Mouse (Mus musculus) intestine, embryonic 15.5 days (tissue): ENCODE results near the gene Cers5. TPM values are rescaled to one million over a fixed set of nuclear protein-coding genes. Genes with fewer than 3 reads are reported as not detected.

Source experiments
- ATAC-seq: fragments of 200-750 bp; cut with Nextera tagmentation; 2 replicates; pipeline ENCODE4 v1.8.0; 2017; ENCODE audit warnings: moderate TSS enrichment, moderate library complexity
- H3K27ac ChIP-seq: fragments of 300-500 bp; sonication (generic); 2 replicates; pipeline ENCODE4 v1.5.1; 2015; ENCODE audit warnings: mild to moderate bottlenecking, inconsistent platforms
- H3K27me3 ChIP-seq: fragments of 300-500 bp; sonication (generic); replicated peaks from 2 replicates; pipeline ENCODE4 v1.6.1; 2015; ENCODE audit warnings: inconsistent platforms
- H3K36me3 ChIP-seq: fragments of 300-500 bp; sonication (generic); 2 replicates; pipeline ENCODE4 v1.6.1; 2015; ENCODE audit warnings: inconsistent platforms
- H3K4me1 ChIP-seq: fragments of 300-500 bp; sonication (generic); replicated peaks from 2 replicates; pipeline ENCODE4 v1.6.1; 2015; ENCODE audit warnings: inconsistent platforms
- H3K4me2 ChIP-seq: fragments of 300-500 bp; sonication (generic); replicated peaks from 2 replicates; pipeline ENCODE4 v1.6.1; 2015; ENCODE audit warnings: mild to moderate bottlenecking, inconsistent platforms
- H3K4me3 ChIP-seq: fragments of 300-500 bp; sonication (generic); replicated peaks from 2 replicates; pipeline ENCODE4 v1.5.1; 2015; ENCODE audit warnings: inconsistent platforms
- H3K9ac ChIP-seq: fragments of 300-500 bp; sonication (generic); 2 replicates; pipeline ENCODE4 v1.6.1; 2015; ENCODE audit warnings: inconsistent platforms
- H3K9me3 ChIP-seq: fragments of 300-500 bp; sonication (generic); 2 replicates; pipeline ENCODE4 v1.6.1; 2016; ENCODE audit warnings: inconsistent platforms
- WGBS: fragments of 180-500 bp; shearing (Covaris S2); methylation state at CpG from one replicate; pipeline ENCODE4 v1.1.7; 2015; 5-methylcytosine and 5-hydroxymethylcytosine counted together
- polyA plus RNA-seq: library from polyadenylated mRNA; unstranded; fragments of >200 nt; fragmentation: Nextera tagmentation; extraction: Ambion mirVana; gene quantifications from 2 replicates; pipeline ENCODE4 v1.2.1, GENCODE M21; 2015

Cers5 gene
- polyA plus RNA-seq, 1 experiment from 2014 or later = 49.5 TPM

DNA sequence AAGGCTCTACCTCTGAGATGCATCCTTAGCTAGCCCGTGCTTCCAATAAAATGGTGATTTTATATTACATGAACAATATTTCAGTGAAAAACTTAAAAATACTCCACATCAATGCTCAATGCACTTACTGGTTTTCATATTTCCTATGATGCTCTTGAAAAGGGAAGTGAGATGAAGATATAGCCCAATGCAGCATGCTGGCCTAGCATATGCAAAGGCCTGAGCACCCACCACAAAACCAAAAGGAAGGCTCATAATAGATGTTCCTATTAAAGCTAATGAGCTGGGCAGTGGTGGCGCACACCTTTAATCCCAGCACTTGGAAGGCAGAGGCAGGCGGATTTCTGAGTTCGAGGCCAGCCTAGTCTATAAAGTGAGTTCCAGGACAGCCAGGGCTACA lies 33.0 kb upstream of the Cers5 start:
- H3K27me3 ChIP-seq = no peaks in the 10 kb centered on the region
- H3K9me3 ChIP-seq = no peaks in the 10 kb centered on the region
- H3K9ac ChIP-seq = no peak overlapping the region
- H3K36me3 ChIP-seq = peaks cover 21% of the 10 kb centered on the region
- no peak for ATAC-seq
- WGBS = 92% methylated on average over 4 of the region's 4 CpGs
- H3K4me1 ChIP-seq = peaks cover 4% of the 10 kb centered on the region
- H3K27ac ChIP-seq = no peak overlapping the region
- no peak overlapping the region for H3K4me2 ChIP-seq
- H3K4me3 ChIP-seq = no peak overlapping the region

DNA sequence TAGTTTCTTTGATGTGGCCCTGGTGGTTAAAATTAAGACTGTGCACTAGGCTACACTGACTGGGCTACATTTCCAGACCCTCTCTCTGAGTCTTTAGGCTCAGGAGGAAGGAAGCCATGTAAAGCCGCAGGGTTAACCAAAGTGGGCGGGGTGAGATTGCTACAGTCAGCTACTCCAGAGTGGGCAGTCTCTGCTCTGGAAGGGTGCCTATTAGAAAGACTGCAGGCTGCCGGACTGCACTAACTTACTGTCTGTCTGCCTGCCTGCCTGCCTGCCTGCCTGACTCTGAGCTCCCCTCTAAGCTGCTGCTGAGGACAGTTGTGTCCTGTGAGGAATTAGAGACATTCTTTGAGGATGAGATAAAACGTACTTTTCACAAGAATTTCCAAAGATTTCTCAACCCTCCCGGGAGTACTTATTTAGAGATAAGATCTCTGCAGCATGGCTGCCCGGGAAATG lies 30.5 kb upstream of the Cers5 start:
- H3K4me3 ChIP-seq = no peak overlapping the region
- H3K4me1 ChIP-seq = peaks cover 4% of the 10 kb centered on the region
- H3K4me2 ChIP-seq = no peak overlapping the region
- H3K27me3 ChIP-seq = no peaks in the 10 kb centered on the region
- WGBS = 25% methylated on average over 6 of the region's 6 CpGs
- peak overlapping the region; percentile 27; the same call in 1 of the 2 replicates for H3K27ac ChIP-seq
- no peaks in the 10 kb centered on the region for H3K9me3 ChIP-seq
- 0 out of 2 replicates have a peak, but pooled peaks have one; percentile 53 for ATAC-seq
- no peak overlapping the region for H3K9ac ChIP-seq
- H3K36me3 ChIP-seq = peaks cover 30% of the 10 kb centered on the region

- Histone ChIP-seq H3K27me3 (no peaks in the 10 kb centered on the region), H3K4me1 (peaks cover 4% of the 10 kb centered on the region), H3K4me3 (no peak overlapping the region), H3K4me2 (no peak overlapping the region), H3K27ac (no peak overlapping the region), H3K9me3 (no peaks in the 10 kb centered on the region), H3K9ac (no peak overlapping the region), H3K36me3 (peaks cover 30% of the 10 kb centered on the region)
- ATAC-seq = no peak
- WGBS = 69% methylated on average over 24 of the region's 24 CpGs
Observed at GRCm38 (mm10) chr15:99801885-99802572, 29.3 kb upstream of the Cers5 start.

DNA sequence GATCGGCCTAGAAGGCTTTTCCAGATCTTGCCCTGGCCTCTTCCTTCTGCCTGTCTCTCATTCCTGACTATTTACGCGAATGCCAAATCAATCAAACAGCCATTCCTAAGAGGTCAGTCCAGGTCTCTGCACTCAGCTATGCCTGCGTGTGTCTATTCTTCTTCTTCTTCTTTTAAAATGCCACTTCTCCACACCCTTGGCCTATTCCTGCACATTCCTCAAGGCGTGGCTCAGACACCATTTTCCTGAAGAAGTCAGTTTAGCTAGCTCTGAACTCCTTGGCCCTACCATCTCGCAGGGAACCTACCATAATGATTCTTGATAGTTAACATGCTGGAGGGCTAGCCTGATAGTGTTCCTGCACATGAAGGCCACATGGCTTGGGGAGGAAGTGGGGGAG lies 27.0 kb upstream of the Cers5 start:
- H3K27ac ChIP-seq = no peak overlapping the region

DNA sequence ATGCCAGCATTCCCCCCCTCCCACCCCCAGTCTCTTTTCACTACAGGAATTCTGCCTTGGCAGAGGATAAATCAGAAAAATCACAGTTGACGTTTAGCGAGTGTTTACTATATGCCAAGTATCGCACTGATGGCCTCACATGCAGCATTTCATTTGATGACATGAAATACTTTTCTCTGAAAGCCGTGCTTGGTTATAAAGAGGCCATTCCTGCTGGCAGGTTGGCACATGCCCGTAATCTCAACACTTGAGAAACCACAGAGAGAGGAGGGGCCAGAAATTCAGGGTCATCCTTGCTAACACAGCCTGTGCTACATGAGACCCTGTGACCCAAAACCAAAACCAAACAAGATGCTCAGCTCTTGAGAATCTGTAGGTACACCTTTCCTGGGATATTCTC lies 25.2 kb upstream of the Cers5 start:
- H3K9ac ChIP-seq = no peak overlapping the region
- H3K36me3 ChIP-seq = peaks cover 38% of the 10 kb centered on the region
- H3K27me3 ChIP-seq = no peaks in the 10 kb centered on the region
- no peak overlapping the region for H3K4me3 ChIP-seq
- no peak overlapping the region for H3K4me2 ChIP-seq
- WGBS = 79% methylated on average over 5 of the region's 5 CpGs
- H3K9me3 ChIP-seq = no peaks in the 10 kb centered on the region
- no peak overlapping the region for H3K27ac ChIP-seq
- H3K4me1 ChIP-seq = no peaks in the 10 kb centered on the region
- ATAC-seq = no peak

More for the DNA sequence above, 27.0 kb upstream of the Cers5 start:
- no peaks in the 10 kb centered on the region for H3K27me3 ChIP-seq
- H3K4me1 ChIP-seq = peaks cover 4% of the 10 kb centered on the region
- H3K36me3 ChIP-seq = peaks cover 25% of the 10 kb centered on the region
- H3K9me3 ChIP-seq = no peaks in the 10 kb centered on the region
- no peak overlapping the region for H3K4me2 ChIP-seq
- H3K9ac ChIP-seq = no peak overlapping the region
- 60% methylated on average over 6 of the region's 6 CpGs for WGBS
- no peak for ATAC-seq
- H3K4me3 ChIP-seq = no peak overlapping the region

DNA sequence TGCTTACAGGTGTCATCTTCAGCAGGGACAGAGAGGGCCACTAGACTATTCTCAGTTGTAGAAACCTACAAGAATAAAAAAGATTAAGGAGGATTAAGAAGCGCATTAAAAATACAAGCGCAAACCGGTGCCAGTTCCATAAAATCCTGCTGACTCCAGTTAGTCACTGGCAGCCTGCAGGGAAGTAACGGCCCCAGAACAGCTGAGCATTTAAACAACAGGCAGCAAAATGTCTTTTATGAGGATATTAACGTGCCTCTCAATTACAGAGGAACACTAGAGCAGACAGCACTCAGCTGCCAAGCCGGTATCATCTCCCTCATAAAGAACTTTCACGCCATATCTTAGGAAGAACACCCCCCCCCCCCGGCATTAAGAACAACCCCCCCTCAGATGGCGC lies 24.1 kb upstream of the Cers5 start:
- Histone ChIP-seq H3K9ac (no peak overlapping the region), H3K4me3 (no peak overlapping the region), H3K36me3 (peaks cover 44% of the 10 kb centered on the region), H3K4me1 (no peaks in the 10 kb centered on the region), H3K27me3 (no peaks in the 10 kb centered on the region), H3K4me2 (no peak overlapping the region), H3K9me3 (no peaks in the 10 kb centered on the region), H3K27ac (no peak overlapping the region)
- no peak for ATAC-seq
- WGBS = 78% methylated on average over 9 of the region's 9 CpGs

DNA sequence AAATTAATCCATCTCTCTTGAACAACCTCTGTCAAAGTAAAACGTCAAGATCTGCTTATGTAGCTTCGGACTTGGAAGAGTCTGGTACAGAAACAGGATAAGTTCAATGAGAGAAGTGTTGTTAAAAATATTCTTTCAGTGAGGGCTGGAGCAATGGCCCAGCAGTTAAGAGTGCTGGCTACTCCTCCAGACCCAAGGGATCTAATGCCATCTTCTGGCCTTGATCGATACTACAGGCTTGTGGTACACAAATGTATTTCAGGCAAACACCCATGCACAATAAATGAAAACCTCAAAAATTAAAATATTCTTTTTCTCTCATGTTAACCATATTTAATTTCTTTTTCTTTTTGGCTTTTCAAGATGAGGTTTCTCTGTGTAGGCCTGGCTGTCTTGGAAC lies 23.4 kb upstream of the Cers5 start:
- Histone ChIP-seq H3K4me1 (no peaks in the 10 kb centered on the region), H3K4me3 (no peak overlapping the region), H3K27me3 (no peaks in the 10 kb centered on the region), H3K4me2 (no peak overlapping the region), H3K36me3 (peaks cover 50% of the 10 kb centered on the region), H3K9ac (no peak overlapping the region), H3K9me3 (no peaks in the 10 kb centered on the region), H3K27ac (no peak overlapping the region)
- no peak for ATAC-seq
- 79% methylated on average over 3 of the region's 3 CpGs for WGBS

GRCm38 (mm10) chr15:99792221-99792815 lies 19.6 kb upstream of the Cers5 start:
- H3K27me3 ChIP-seq = no peaks in the 10 kb centered on the region
- no peak for ATAC-seq
- H3K4me2 ChIP-seq = no peak overlapping the region
- H3K36me3 ChIP-seq = peaks cover 46% of the 10 kb centered on the region
- 93% methylated on average over 16 of the region's 16 CpGs for WGBS
- H3K27ac ChIP-seq = no peak overlapping the region
- H3K4me1 ChIP-seq = no peaks in the 10 kb centered on the region
- H3K9me3 ChIP-seq = no peaks in the 10 kb centered on the region
- no peak overlapping the region for H3K4me3 ChIP-seq
- no peak overlapping the region for H3K9ac ChIP-seq

GRCm38 (mm10) chr15:99791003-99791402 lies 18.3 kb upstream of the Cers5 start:
- 65% methylated on average over 3 of the region's 3 CpGs for whole genome bisulfite sequencing
- no peak for ATAC-seq
- peaks cover 39% of the 10 kb centered on the region for H3K36me3 ChIP-seq
- no peak overlapping the region for H3K27ac ChIP-seq
- no peak overlapping the region for H3K4me2 ChIP-seq
- H3K4me1 ChIP-seq = no peaks in the 10 kb centered on the region
- H3K4me3 ChIP-seq = no peak overlapping the region
- H3K9ac ChIP-seq = no peak overlapping the region
- no peaks in the 10 kb centered on the region for H3K9me3 ChIP-seq
- H3K27me3 ChIP-seq = no peaks in the 10 kb centered on the region

DNA sequence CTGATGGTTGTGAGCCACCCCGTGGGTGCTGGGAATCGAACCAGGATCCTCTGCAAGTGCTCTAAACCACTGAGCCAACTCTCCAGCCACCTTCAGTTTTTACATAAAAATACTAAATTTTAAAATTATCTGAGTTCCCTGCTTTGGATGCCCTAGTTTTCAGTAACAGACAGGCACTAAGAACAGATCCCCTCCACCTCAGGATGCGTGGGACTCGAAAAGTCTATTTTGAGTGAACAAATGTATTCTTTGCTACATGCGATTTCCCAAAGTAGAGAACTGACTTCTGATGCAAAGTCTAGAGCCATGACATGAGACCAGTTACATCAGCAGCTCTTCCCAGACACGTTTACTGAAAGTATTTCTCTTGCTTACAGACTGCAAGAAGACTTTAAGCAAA lies 17.8 kb upstream of the Cers5 start:
- Histone ChIP-seq H3K36me3 (peaks cover 42% of the 10 kb centered on the region), H3K27ac (no peak overlapping the region), H3K9me3 (no peaks in the 10 kb centered on the region)

DNA sequence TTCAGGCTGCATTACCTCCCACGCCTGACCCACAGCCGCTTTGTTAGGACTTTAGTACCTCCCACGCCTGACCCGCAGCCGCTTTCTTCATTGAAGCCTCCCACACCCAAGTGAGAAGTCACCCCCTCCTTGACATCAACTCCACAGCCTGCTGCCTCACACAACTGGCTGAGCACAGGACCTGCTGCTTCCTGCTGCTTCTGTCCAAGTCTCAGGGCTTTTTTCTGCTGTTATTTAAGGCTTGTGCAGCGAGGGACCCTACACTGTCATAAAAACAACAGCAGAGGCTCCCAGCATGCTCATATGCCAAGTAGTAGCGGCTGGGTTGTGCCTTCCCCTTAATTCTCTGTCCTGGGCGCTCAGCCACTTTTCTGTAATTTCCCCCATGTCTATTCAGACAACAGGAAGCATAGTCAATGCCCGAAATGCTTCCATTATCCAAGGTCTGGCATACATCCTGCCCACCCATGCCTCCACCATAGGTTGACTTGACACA lies 15.0 kb upstream of the Cers5 start:
- no peak overlapping the region for H3K27ac ChIP-seq
- no peak; the same call in 1 of the 2 replicates for ATAC-seq
- H3K9me3 ChIP-seq = no peaks in the 10 kb centered on the region
- peaks cover 35% of the 10 kb centered on the region for H3K36me3 ChIP-seq
- 62% methylated on average over 9 of the region's 9 CpGs for WGBS
- no peak overlapping the region for H3K4me3 ChIP-seq
- H3K4me1 ChIP-seq = no peaks in the 10 kb centered on the region
- no peaks in the 10 kb centered on the region for H3K27me3 ChIP-seq
- H3K4me2 ChIP-seq = no peak overlapping the region
- H3K9ac ChIP-seq = no peak overlapping the region

More for the DNA sequence above, 17.8 kb upstream of the Cers5 start:
- H3K4me2 ChIP-seq = no peak overlapping the region
- no peak overlapping the region for H3K4me3 ChIP-seq
- no peak overlapping the region for H3K9ac ChIP-seq
- H3K27me3 ChIP-seq = no peaks in the 10 kb centered on the region
- ATAC-seq = no peak
- H3K4me1 ChIP-seq = no peaks in the 10 kb centered on the region
- 94% methylated on average over 6 of the region's 6 CpGs for WGBS

DNA sequence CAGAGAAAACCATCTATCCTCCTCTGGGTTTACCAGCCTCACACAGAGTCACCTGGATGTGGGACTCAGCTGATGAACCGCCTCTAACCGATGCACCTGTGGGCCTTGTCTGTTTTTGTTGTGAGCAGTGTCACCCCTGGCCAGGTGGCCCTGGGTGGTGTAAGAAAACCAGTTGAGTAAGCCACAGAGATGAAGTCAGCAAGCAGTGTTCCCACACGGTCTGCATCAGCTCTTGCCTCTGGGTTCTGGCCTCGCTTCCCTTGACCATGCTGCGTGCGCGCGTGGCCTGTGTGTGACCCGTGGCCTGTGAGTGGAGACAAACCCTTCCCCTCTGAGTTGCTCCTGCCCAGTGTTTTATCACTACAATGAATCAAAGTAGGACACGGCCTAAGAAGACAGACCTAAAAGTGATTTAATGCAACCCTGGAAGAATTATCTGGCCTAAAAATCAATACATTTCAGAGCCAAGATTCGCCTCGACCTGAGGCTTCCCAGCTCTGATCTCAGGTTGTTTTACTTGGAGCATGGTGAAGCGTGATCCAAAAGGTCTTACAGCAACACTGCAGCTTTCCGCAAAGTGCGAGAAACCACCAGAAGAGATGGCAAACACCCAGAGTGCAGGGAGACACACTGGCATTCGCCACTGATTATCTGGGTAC lies 6.1 kb upstream of the Cers5 start:
- Histone ChIP-seq H3K4me1 (no peaks in the 10 kb centered on the region), H3K4me2 (no peak overlapping the region), H3K36me3 (peaks cover 35% of the 10 kb centered on the region), H3K4me3 (no peak overlapping the region), H3K27ac (no peak overlapping the region), H3K27me3 (no peaks in the 10 kb centered on the region), H3K9me3 (no peaks in the 10 kb centered on the region), H3K9ac (no peak overlapping the region)
- ATAC-seq = 0 out of 2 replicates have a peak, but pooled peaks have one; percentile 55
- 86% methylated on average over 16 of the region's 16 CpGs for WGBS
